15 mouse cellular contexts compared by ENCODE assay signal in the genomic region with DNA sequence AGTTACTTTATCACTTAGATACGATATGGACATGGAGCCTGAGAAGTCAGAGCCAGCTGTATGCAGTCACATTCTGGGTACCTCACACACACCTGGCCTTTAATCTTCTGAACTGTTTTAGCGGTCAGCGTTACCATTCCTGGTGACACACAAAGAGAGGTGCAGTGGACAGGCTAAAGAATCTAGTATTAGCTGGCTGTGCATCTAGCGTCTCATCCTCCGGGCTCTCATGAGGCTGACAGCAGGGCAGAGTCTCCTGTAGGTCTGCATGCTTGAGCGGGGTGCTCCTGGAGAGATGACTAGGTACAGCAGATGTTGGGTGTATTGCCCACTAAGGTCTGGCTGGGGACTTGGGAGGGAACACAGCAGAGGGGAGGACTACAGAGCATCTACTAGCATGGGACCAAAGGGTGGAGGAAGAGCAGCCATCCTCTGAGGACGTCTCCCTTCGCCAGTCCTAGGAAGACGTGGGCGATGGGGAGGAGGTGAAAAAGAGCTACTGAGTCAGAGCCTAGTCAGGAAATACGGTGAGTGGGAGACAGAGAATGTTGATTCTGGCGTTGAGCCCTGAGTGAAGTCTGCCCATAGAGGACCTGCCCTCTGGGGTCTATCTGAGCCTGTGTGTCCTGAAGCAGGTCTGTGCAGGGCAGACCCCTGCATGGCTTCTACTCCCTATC.
DNase-seq lines count a peak whose midpoint lies in the region; ATAC-seq and TF ChIP-seq lines count a peak whose summit lies in the region.
"Had no signal": no experiment of that assay in that cellular context is flagged by ENCODE, and none has a peak within 500 bp of the region (broad histone marks: within the 10 kb centered on the region; RNA-seq: fewer than 3 reads in every experiment).

No protein-coding gene starts in this region.

- no peak overlapping the region for H3K9ac ChIP-seq in kidney, postnatal 0 days (ENCODE audit: low read depth, low read length)
- H3K9ac ChIP-seq: hindbrain, embryonic 15.5 days; limb, embryonic 13.5 days; liver, embryonic 15.5 days had no signal

- no peak for ATAC-seq in kidney, postnatal 0 days (replicated peaks; ENCODE audit: low FRiP score, low read depth)
- ATAC-seq in activated CD4-positive, CD25-positive, alpha-beta regulatory T cell, adult 4 months = no peak
- ATAC-seq in erythroid progenitor cell, adult 5-6 weeks (replicated peaks; ENCODE audit: low FRiP score, poor library complexity, severe bottlenecking) = no peak

- no peak overlapping the region for H3K4me3 ChIP-seq in kidney, postnatal 0 days (replicated peaks; ENCODE audit: low read depth, low read length)
- H3K4me3 ChIP-seq: gastrocnemius, adult 2 months; hindbrain, embryonic 15.5 days; limb, embryonic 13.5 days; liver, embryonic 15.5 days had no signal

- WGBS in kidney, postnatal 0 days = 59% methylated on average over 12 of the region's 12 CpGs

- peaks cover 63% of the 10 kb centered on the region for H3K4me1 ChIP-seq in kidney, postnatal 0 days (replicated peaks; ENCODE audit: insufficient read depth, low read length)
- H3K4me1 ChIP-seq: hindbrain, embryonic 15.5 days; liver, embryonic 15.5 days had no signal

- H3K9me3 ChIP-seq in kidney, postnatal 0 days (replicated peaks; ENCODE audit: low read length) = no peaks in the 10 kb centered on the region
- H3K9me3 ChIP-seq: hindbrain, embryonic 15.5 days; limb, embryonic 13.5 days; liver, embryonic 15.5 days had no signal

- peak overlapping the region; percentile 82 for H3K27ac ChIP-seq in kidney, postnatal 0 days
- H3K27ac ChIP-seq: gastrocnemius, adult 2 months; hindbrain, embryonic 15.5 days; limb, embryonic 13.5 days; liver, embryonic 15.5 days; stomach, postnatal 0 days had no signal

- no peaks in the 10 kb centered on the region for H3K27me3 ChIP-seq in kidney, postnatal 0 days (ENCODE audit: insufficient read depth, low read length)
- H3K27me3 ChIP-seq: hindbrain, embryonic 15.5 days; limb, embryonic 13.5 days; liver, embryonic 15.5 days had no signal

- no peaks in the 10 kb centered on the region for H3K36me3 ChIP-seq in kidney, postnatal 0 days (ENCODE audit: insufficient read depth, low read length)
- H3K36me3 ChIP-seq: hindbrain, embryonic 15.5 days; liver, embryonic 15.5 days had no signal

- TF ChIP-seq CTCF in kidney, postnatal 0 days (IDR thresholded peaks at IDR 0.05; ENCODE audit: low read depth) = no peak

- DNase-seq in kidney, postnatal 0 days (ENCODE audit: low spot score) = no peak
- DNase-seq in kidney, postnatal 4 days = no peak
- DNase-seq in 3T3-L1 (ENCODE audit: low read depth, low spot score) = peak; percentile 63
- peak; percentile 19 for DNase-seq in Muller cell, postnatal 12 days (ENCODE audit: inconsistent ontology term)
- DNase-seq in left cerebral cortex, adult 18-20 months (ENCODE audit: low spot score in 2 of 2) = peak; percentile 71 to 77
- no peak for DNase-seq in urinary bladder, postnatal 10 days (ENCODE audit: low spot score)
- DNase-seq: gastrocnemius, adult 2 months; lung, postnatal 14 days; thymus, postnatal 36 days had no signal

- H3K4me2 ChIP-seq in kidney, postnatal 0 days (ENCODE audit: low read length) = no peak overlapping the region
- H3K4me2 ChIP-seq: hindbrain, embryonic 15.5 days; limb, embryonic 13.5 days; liver, embryonic 15.5 days had no signal

Comparison
In these comparisons a context has a peak if more than half of its experiments do, and no peak if none do; other contexts are left out.
1. DNase-seq: peak in 3T3-L1 (single experiment), Muller cell, postnatal 12 days (single experiment) and left cerebral cortex, adult 18-20 months (2 of 2); none in kidney, postnatal 0 days (single experiment), kidney, postnatal 4 days (0 of 2) and urinary bladder, postnatal 10 days (single experiment).